26 mouse cellular contexts compared by ENCODE assay signal in the genomic region with DNA sequence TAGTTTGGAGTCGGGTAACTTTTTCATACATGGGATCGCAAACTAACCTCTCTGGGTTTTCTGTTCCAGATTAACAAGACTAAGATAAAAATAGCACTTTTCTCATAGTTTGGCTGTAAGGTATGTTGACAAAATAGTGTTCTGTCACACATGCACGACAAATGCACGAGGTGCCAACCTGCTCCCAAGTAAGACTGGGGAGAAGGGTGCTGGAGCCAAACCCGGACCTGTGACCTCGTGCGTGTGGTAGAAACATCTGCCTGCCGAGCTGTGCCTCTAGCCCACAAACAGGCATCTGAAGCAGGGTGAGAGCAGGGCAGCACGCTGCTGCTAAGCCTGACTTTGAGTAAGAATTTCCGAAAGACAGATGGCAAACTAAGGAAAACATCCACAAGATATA. TPM values are rescaled to one million over a fixed set of nuclear protein-coding genes. Genes with fewer than 3 reads are reported as not detected.
DNase-seq lines count a peak whose midpoint lies in the region; ATAC-seq lines count a peak whose summit lies in the region.
"Had no signal": no experiment of that assay in that cellular context is flagged by ENCODE, and none has a peak within 500 bp of the region (broad histone marks: within the 10 kb centered on the region; RNA-seq: fewer than 3 reads in every experiment).

No protein-coding gene starts in this region.

- H3K36me3 ChIP-seq in heart, embryonic 12.5 days = no peaks in the 10 kb centered on the region
- H3K36me3 ChIP-seq: forebrain, embryonic 10.5 days; hindbrain, embryonic 12.5 days; hindbrain, embryonic 15.5 days; intestine, embryonic 15.5 days; kidney, embryonic 15.5 days had no signal

- DNase-seq in frontal cortex, postnatal 14 days (ENCODE audit: low spot score in 2 of 2) = no peak
- DNase-seq in gastrocnemius, adult 8-10 months (ENCODE audit: low spot score in 2 of 2) = peak; percentile 33 to 59
- no peak for DNase-seq in gastrocnemius, postnatal 36 days
- DNase-seq in heart, adult 8-10 months (ENCODE audit: low spot score) = peak; percentile 36
- peak; percentile 80 for DNase-seq in skeletal muscle tissue, adult 2 months (ENCODE audit: low read depth, low spot score)
- no peak for DNase-seq in cerebellum, adult 11-12 months
- DNase-seq: adrenal gland, postnatal 10 days; adrenal gland, postnatal 36 days; cerebellum, adult 18-20 months; cerebellum, adult 9-10 months; kidney, adult 11 months; kidney, adult 8-10 months had no signal

- no peak overlapping the region for H3K27ac ChIP-seq in heart, embryonic 12.5 days (ENCODE audit: poor library complexity, severe bottlenecking)
- H3K27ac ChIP-seq: forebrain, embryonic 10.5 days; intestine, embryonic 15.5 days; kidney, embryonic 15.5 days had no signal

- H3K27me3 ChIP-seq in heart, embryonic 12.5 days (replicated peaks) = no peaks in the 10 kb centered on the region
- H3K27me3 ChIP-seq: forebrain, embryonic 13.5 days; hindbrain, embryonic 12.5 days; hindbrain, embryonic 15.5 days; intestine, embryonic 15.5 days; kidney, embryonic 15.5 days; Patski had no signal

- ATAC-seq in frontal cortex, adult (ENCODE audit: low TSS enrichment) = peak; percentile 7; the same call in 1 of the 2 replicates
- ATAC-seq in heart, embryonic 12.5 days (ENCODE audit: insufficient number of reproducible peaks, low FRiP score) = no peak
- ATAC-seq: forebrain, embryonic 13.5 days; forebrain, embryonic 16.5 days; intestine, embryonic 15.5 days; Patski had no signal

- 85% methylated on average over 10 of the region's 10 CpGs for WGBS in heart, embryonic 12.5 days

- no peak overlapping the region for H3K4me3 ChIP-seq in heart, embryonic 12.5 days
- H3K4me3 ChIP-seq: forebrain, embryonic 10.5 days; forebrain, embryonic 13.5 days; hindbrain, embryonic 12.5 days; hindbrain, embryonic 15.5 days; intestine, embryonic 15.5 days; kidney, embryonic 15.5 days had no signal

- peaks cover 23% of the 10 kb centered on the region for H3K4me1 ChIP-seq in heart, embryonic 12.5 days (replicated peaks)
- H3K4me1 ChIP-seq: hindbrain, embryonic 12.5 days; intestine, embryonic 15.5 days had no signal

- intact Hi-C loops in gastrocnemius, postnatal 36 days (cut with DNase I) = no loop called here

- H3K9ac ChIP-seq in heart, embryonic 12.5 days = no peak overlapping the region
- H3K9ac ChIP-seq: forebrain, embryonic 13.5 days; hindbrain, embryonic 12.5 days; hindbrain, embryonic 15.5 days; intestine, embryonic 15.5 days; kidney, embryonic 15.5 days had no signal

- no peak overlapping the region for H3K4me2 ChIP-seq in heart, embryonic 12.5 days
- H3K4me2 ChIP-seq: forebrain, embryonic 13.5 days; hindbrain, embryonic 12.5 days; hindbrain, embryonic 15.5 days; intestine, embryonic 15.5 days; kidney, embryonic 15.5 days had no signal

- H3K9me3 ChIP-seq in heart, embryonic 12.5 days (replicated peaks) = no peaks in the 10 kb centered on the region
- H3K9me3 ChIP-seq: forebrain, embryonic 10.5 days; forebrain, embryonic 13.5 days; hindbrain, embryonic 12.5 days; hindbrain, embryonic 15.5 days; intestine, embryonic 15.5 days; kidney, embryonic 15.5 days had no signal

RNA-seq across cellular contexts. Expression of a gene that starts 52.1 kb away (rescaled TPM):
- total RNA-seq in gastrocnemius, adult 8-10 months (2022) = not detected
- total RNA-seq in gastrocnemius, postnatal 36 days (2021) = not detected
- total RNA-seq in heart, adult 8-10 months (2022) = under 1 TPM; 0.19 to 0.31 (median 0.22) TPM
- polyA plus RNA-seq in heart, embryonic 12.5 days (2016; fragmentation: Nextera tagmentation; extraction: Ambion mirVana) = not detected in 2 replicates
- total RNA-seq: heart, postnatal 25 days; hematopoietic stem cell, adult 5-6 weeks had no signal
- polyA plus RNA-seq: heart, embryonic 14.5 days; heart, postnatal 0 days; Patski had no signal

Comparison
In these comparisons a context has a peak if more than half of its experiments do, and no peak if none do; other contexts are left out.
1. DNase-seq: peak in gastrocnemius, adult 8-10 months (2 of 2), heart, adult 8-10 months (single experiment) and skeletal muscle tissue, adult 2 months (single experiment); none in frontal cortex, postnatal 14 days (0 of 2), gastrocnemius, postnatal 36 days (0 of 2) and cerebellum, adult 11-12 months (single experiment).